Mouse (Mus musculus) ES-E14 (cell line): ENCODE results near the gene Ttc38. TPM values are rescaled to one million over a fixed set of nuclear protein-coding genes. Genes with fewer than 3 reads are reported as not detected.
"Not testable (repeated sequence)": the region's sequence is repeated elsewhere in the genome, so short reads cannot be mapped to it uniquely, and the experiment has no call there.

Experiments used
- DNase-seq: peaks from one replicate; pipeline ENCODE4 v3.0.0-alpha.2; 2013; ENCODE audit warnings: low read depth, low spot score
- H3K27ac ChIP-seq: 2 replicates; pipeline ENCODE4 v1.5.1; 2012; ENCODE audit warnings: low read depth, mild to moderate bottlenecking, low read length, moderate library complexity, mixed read lengths; ENCODE audit not compliant: poor library complexity, insufficient read depth, severe bottlenecking
- H3K36me3 ChIP-seq: 2 replicates; pipeline ENCODE4 v1.6.1; 2012; ENCODE audit warnings: mild to moderate bottlenecking, low read length, moderate library complexity, mixed read lengths; ENCODE audit not compliant: control insufficient read depth, poor library complexity, insufficient read depth, severe bottlenecking
- H3K4me1 ChIP-seq, 2 experiments: fragments of 150-350 bp in 1 of 2; sonication (generic) in 1 of 2; 2 replicates each; pipeline ENCODE4 v1.6.1; 2012; ENCODE audit warnings: low read length in 2 of 2, mild to moderate bottlenecking in 1 of 2, mixed read lengths in 1 of 2; ENCODE audit not compliant: control insufficient read depth in 2 of 2, insufficient read depth in 2 of 2, poor library complexity in 1 of 2
- H3K4me3 ChIP-seq, 2 experiments: fragments of 150-350 bp in 1 of 2; sonication (generic) in 1 of 2; 2 replicates each; pipeline ENCODE4 v1.5.1; 2012; ENCODE audit warnings: low read length in 2 of 2, low read depth in 1 of 2, mild to moderate bottlenecking in 1 of 2, mixed read lengths in 1 of 2; ENCODE audit not compliant: insufficient read depth in 1 of 2, poor library complexity in 1 of 2, severe bottlenecking in 1 of 2
- H3K9ac ChIP-seq: 2 replicates; pipeline ENCODE4 v1.6.1; 2012; ENCODE audit warnings: low read depth, mild to moderate bottlenecking, low read length, mixed read lengths; ENCODE audit not compliant: poor library complexity, insufficient read depth, severe bottlenecking
- H3K9me3 ChIP-seq: fragments of 150-350 bp; sonication (generic); 2 replicates; pipeline ENCODE4 v1.6.1; 2012; ENCODE audit warnings: low read depth, mild to moderate bottlenecking, low read length; ENCODE audit not compliant: control insufficient read depth, insufficient read depth
- CHD2 ChIP-seq: IDR thresholded peaks from 2 replicates; pipeline ENCODE4 v1.6.1; 2014; ENCODE audit warnings: mild to moderate bottlenecking, low read depth, low read length, inconsistent platforms
- HCFC1 ChIP-seq: IDR thresholded peaks from 2 replicates; pipeline ENCODE4 v1.6.1; 2012; ENCODE audit warnings: low read length, inconsistent platforms, borderline replicate concordance; ENCODE audit not compliant: insufficient read depth
- MAFK ChIP-seq: IDR thresholded peaks from 2 replicates; pipeline ENCODE4 v1.6.1; 2014; ENCODE audit warnings: mild to moderate bottlenecking, low read depth, low read length, inconsistent platforms; ENCODE audit not compliant: insufficient read depth
- ZC3H11A ChIP-seq: IDR thresholded peaks from 2 replicates; pipeline ENCODE4 v1.6.1; 2012; ENCODE audit warnings: low read depth, mild to moderate bottlenecking, inconsistent platforms, low read length, borderline replicate concordance
- ZNF384 ChIP-seq: IDR thresholded peaks from 2 replicates; pipeline ENCODE4 v1.6.1; 2012; ENCODE audit warnings: low read depth, low read length, inconsistent platforms
- in situ Hi-C, 2 experiments: fragments of 600-800 bp; cut with MboI; formaldehyde crosslinking; loops; one replicate each; pipeline ENCODE4 v1.15.1; 2025; ENCODE audit warnings: low sequenced_read_pairs in 2 of 2, inconsistent platforms in 1 of 2; ENCODE audit not compliant: unreplicated experiment in 2 of 2
- total RNA-seq: library from RNA; depleted of rRNA; stranded (reverse); fragments of 300-350 nt; gene quantifications from 2 replicates; pipeline ENCODE4 v1.2.3, GENCODE M21; 2012

The Ttc38 gene
- total RNA-seq, 1 experiment: 3.3 TPM

DNA sequence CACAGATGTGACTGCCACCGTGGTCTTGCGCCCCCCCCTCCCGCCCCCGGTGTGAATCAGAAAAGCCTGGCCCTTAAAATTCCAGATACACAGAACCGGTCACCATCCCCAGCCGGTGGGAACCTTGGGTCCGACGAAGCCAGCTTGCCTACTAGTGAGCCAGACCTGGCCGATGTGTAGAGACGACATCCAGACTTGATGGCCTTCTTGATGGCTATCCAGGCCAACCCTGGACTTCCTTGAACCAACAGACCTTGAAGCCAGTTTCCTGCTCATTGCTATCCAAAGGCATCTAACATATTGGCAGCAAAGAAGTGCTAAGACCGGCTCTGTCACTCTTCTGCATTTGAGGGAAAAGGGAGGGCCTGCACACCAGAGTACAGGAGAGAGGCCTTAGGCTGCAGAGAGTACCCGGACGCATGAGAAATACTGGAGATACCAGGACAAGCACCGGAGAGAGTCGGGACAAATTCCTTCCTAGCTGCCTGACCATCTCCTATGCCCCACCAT, 26.9 kb downstream of the Ttc38 start:
- H3K36me3 ChIP-seq: peaks cover 22% of the 10 kb centered on the region
- H3K27ac ChIP-seq: no peak overlapping the region; the same call in 1 of the 2 replicates
- H3K9me3 ChIP-seq: no peaks in the 10 kb centered on the region
- TF ChIP-seq MAFK (no peak), HCFC1 (no peak), ZNF384 (no peak), ZC3H11A (no peak), CHD2 (no peak)
- peak overlapping the region; percentile 66 to 75 for H3K4me3 ChIP-seq
- peaks cover 6 to 8% of the 10 kb centered on the region in 2 experiments; a peak in 3 of 4 replicates for H3K4me1 ChIP-seq
- DNase-seq: no peak
- peak overlapping the region; percentile 75; the same call in 1 of the 2 replicates for H3K9ac ChIP-seq
- in situ Hi-C loops: no loop called here

DNA sequence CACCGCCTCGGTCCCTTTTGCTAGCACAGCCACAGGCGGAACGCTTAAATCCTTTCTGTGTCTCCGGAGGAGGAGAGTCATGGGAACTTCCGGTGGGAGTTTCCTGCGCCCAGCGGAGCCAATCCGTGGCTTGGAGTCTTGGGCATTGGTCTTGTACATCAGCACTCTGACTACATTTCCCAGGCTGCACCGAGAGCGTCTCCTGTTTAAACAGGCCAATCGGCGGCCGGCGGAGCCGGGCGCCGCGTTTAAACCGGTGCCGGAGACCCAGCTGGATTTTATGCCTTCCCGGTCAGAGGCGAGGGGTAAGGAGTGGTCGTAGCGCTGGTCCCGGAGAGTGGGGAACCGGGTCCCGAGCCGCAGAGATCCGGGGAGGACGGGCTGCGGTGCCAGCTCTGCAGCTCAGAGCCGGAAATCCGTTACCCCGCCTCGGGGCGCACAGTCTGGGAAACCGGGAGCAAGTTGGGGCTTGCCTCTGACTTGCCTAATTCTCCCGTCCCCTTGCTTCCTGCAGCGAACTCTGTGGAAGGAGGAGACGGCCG, 27.5 kb downstream of the Ttc38 start, which contains the start of gene Gtse1:
Gtse1 (plus strand) TSS at position 256 of the 542 bp plus-strand sequence.
- H3K4me1 ChIP-seq: peaks cover 8% of the 10 kb centered on the region in 2 experiments; a peak in 3 of 4 replicates

DNA sequence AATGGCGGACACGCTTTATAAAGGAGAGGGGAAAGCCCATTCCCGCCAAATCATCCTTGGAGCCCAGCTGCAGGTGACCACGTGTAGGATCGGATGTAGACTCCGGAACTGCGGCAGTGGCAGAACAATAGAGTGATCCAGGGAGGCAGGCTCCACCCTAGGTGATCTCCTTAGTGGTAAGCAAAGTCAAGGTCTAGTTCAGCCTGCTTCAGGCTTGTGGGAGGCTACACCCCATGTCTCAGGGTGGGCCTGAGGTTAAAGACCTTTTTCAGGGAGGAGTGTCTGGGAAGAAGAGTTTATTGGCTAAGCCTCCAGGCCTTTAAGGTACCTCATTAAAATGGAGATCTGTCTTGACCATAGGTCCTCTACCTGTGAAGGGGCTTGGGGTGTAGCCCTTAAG, 33.8 kb downstream of the Ttc38 start:
- peaks cover 9 to 15% of the 10 kb centered on the region in 2 experiments; a peak in 3 of 4 replicates for H3K4me1 ChIP-seq
- in situ Hi-C loops, H3K9me3 ChIP-seq: not testable (repeated sequence)
- peak overlapping the region; percentile 4 to 37 for H3K4me3 ChIP-seq
- H3K9ac ChIP-seq: peak overlapping the region; percentile 79; the same call in 1 of the 2 replicates
- peaks cover 77% of the 10 kb centered on the region for H3K36me3 ChIP-seq
- DNase-seq: peak; percentile 62
- peak overlapping the region; percentile 81; the same call in 1 of the 2 replicates for H3K27ac ChIP-seq

More for the DNA sequence above, 27.5 kb downstream of the Ttc38 start, which contains the start of gene Gtse1:
- no peak for TF ChIP-seq ZC3H11A
- peak; percentile 73; the same call in 1 of the 2 replicates for TF ChIP-seq CHD2
- TF ChIP-seq HCFC1: peak; percentile 95
- no peak for TF ChIP-seq MAFK
- no peak for TF ChIP-seq ZNF384
- Histone ChIP-seq H3K9me3 (no peaks in the 10 kb centered on the region), H3K27ac (peak within 1 kb of the TSS; percentile 61), H3K36me3 (peaks cover 27% of the 10 kb centered on the region), H3K9ac (peak within 1 kb of the TSS; percentile 79), H3K4me3 (peak within 1 kb of the TSS; percentile 72 to 91)
- in situ Hi-C loops: no loop called here
- DNase-seq: peak; percentile 94

DNA sequence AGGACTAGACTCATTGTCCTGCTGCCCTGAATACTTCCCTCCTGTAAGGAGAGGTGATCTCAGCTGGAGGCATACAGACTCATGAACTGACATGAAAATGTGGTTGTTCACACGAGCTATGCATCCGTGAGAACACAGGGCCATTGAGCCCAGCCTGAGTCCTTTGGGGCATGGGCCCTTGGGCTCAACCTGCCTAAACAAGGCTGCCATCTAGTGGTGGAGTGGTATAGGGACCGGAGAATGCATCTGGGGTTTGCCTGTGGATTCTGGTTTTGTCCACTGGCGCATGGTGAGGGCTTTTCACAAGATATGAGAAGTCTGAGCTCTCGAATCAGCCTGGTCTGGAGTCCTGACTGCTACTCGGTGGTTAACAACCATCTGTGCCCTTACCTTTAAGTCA, 35.6 kb downstream of the Ttc38 start:
- Histone ChIP-seq H3K4me1 (peaks cover 2 to 15% of the 10 kb centered on the region in 2 experiments; a peak in 3 of 4 replicates), H3K9ac (peak overlapping the region; percentile 13; the same call in 1 of the 2 replicates), H3K9me3 (no peaks in the 10 kb centered on the region), H3K4me3 (no peak overlapping the region), H3K36me3 (peaks cover 85% of the 10 kb centered on the region), H3K27ac (no peak overlapping the region)
- peak; percentile 69 for DNase-seq
- TF ChIP-seq ZNF384 (no peak), HCFC1 (no peak)
- in situ Hi-C loops: no loop called here

DNA sequence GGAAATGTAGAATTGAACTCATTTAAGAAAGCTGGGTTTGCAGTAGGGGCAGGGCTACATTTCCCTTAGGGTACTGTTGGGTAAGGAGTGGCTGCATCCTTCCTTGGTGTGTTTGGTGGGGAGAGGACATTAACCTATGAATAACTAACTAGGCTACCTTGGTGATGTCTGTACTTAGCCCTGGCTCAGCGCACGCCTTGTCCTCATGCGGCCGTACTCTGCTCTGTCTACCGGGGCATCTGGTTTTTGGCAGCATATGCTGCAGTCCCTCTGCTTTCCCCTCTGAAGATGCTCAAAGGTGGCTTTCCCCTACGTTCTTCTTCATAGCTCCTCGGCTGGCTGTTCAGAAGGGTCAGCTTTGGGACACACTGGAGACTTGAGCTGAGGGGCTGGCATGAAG, 45.2 kb downstream of the Ttc38 start:
- Histone ChIP-seq H3K9ac (no peak overlapping the region), H3K4me1 (peaks cover 3 to 7% of the 10 kb centered on the region in 2 experiments; a peak in 1 of 4 replicates), H3K36me3 (peaks cover 43% of the 10 kb centered on the region), H3K4me3 (no peak overlapping the region), H3K9me3 (no peaks in the 10 kb centered on the region), H3K27ac (no peak overlapping the region)
- in situ Hi-C loops: no loop called here
- TF ChIP-seq CHD2: no peak
- no peak for DNase-seq
